Mouse (Mus musculus): ENCODE data around the gene Avil.

DNA sequence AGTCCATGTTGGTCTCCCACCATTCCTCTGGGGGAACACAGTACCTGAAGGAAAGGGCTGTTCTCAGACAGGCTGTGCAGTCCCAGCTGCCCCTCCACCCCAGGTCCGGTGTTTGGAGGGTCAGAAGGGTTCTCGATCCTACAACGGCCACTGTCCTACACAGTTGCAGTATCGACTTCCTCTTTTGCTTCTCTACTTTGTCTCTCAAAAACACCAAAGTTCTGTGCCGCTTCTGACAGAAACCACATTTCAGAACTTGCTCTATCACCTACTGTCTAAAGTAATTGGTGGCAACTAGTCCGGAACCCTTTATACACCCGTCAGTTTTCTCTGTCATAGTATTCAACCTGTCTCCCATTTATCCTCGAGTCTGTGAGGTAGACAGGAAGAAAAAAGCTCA is 54.9 kb downstream of the Avil start:
- TF ChIP-seq POLR2A (IDR thresholded peaks at IDR 0.05; ENCODE audit: insufficient read depth, low read depth, low read length) (no peak), CTCF (IDR thresholded peaks at IDR 0.05; ENCODE audit: insufficient read depth, low read depth, low read length) (no peak)

All from olfactory bulb, adult 2 months (tissue).